Mouse (Mus musculus): Measurements from ENCODE around the gene Amdhd2. TPM values are rescaled to one million over a fixed set of nuclear protein-coding genes. Genes with fewer than 3 reads are reported as not detected.

Gene Amdhd2
- polyA plus RNA-seq, 1 experiment = 109 TPM

DNA sequence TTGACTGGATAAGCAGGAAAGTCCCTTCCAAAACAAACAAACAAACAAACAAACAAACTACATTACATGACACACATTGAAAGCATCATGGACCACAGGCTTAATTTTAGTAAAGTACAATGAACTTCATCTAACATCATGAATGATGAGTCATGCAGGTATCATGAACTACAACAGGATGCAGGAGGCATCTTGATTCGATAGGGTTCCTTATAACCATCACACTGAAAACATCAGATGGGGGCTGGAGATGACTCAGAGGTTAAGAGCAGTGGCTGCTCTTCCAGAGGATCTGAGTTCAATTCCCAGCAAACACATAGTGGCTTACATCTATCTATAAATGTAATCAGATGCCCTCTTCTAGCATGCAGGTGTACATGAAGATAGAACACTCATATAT lies 36.0 kb downstream of the Amdhd2 start:
- no peaks in the 10 kb centered on the region for H3K9me3 ChIP-seq
- peaks cover 13% of the 10 kb centered on the region for H3K36me3 ChIP-seq (replicated peaks; ENCODE audit: low read length)
- TF ChIP-seq FLI1 (IDR thresholded peaks at IDR 0.05; ENCODE audit: low read length) (no peak), GATA1 (IDR thresholded peaks at IDR 0.05; ENCODE audit: borderline replicate concordance, low read length) (no peak)
- H3K4me1 ChIP-seq = peaks cover 60% of the 10 kb centered on the region
- H3K27me3 ChIP-seq (replicated peaks) = no peaks in the 10 kb centered on the region
- H3K4me3 ChIP-seq (replicated peaks) = no peak overlapping the region

DNA sequence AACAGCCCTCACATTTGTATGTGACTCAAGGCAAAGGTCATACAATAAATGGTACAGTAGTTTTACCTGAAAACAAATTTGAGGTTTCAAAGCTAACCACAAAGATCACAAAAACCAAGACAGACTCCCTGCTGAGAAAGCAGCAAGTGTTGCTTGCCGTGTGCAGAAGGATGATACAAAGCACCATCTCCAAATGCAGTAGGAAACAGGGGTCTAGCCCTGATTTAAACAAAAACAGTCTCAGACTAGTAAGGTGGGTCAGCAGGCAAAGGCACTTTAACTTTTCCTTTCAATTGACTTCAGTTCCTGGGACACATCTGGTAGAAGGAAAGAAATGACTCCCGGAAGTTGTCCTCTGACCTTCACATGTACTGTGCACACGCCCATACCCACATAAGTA lies 36.8 kb downstream of the Amdhd2 start:
- H3K36me3 ChIP-seq (replicated peaks; ENCODE audit: low read length) = peaks cover 19% of the 10 kb centered on the region
- H3K4me3 ChIP-seq (replicated peaks) = no peak overlapping the region
- no peak for TF ChIP-seq GATA1 (IDR thresholded peaks at IDR 0.05; ENCODE audit: borderline replicate concordance, low read length)
- no peak for TF ChIP-seq FLI1 (IDR thresholded peaks at IDR 0.05; ENCODE audit: low read length)
- H3K9me3 ChIP-seq = no peaks in the 10 kb centered on the region
- H3K27me3 ChIP-seq (replicated peaks) = no peaks in the 10 kb centered on the region
- peaks cover 58% of the 10 kb centered on the region for H3K4me1 ChIP-seq

DNA sequence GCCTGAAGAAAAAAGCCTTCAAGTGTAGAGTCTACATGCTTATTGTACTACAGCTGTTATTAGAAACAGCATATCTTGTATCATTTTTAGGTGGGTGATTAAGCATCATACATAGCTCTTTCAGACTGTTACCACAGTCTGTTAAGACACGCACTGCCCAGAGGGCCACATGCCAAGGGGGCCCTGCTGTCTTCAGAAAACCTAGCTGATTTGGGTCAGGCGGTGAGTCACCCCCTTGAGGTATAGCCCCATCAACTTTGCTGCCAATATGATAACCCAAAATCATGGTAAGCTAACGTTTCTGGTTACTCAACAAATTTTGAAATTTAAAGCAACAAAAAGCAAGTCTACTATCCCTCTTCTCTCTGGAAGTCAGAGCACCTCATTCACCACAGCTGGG lies 44.1 kb downstream of the Amdhd2 start:
- Histone ChIP-seq H3K9me3 (no peaks in the 10 kb centered on the region), H3K4me3 (replicated peaks) (no peak overlapping the region), H3K27me3 (replicated peaks) (no peaks in the 10 kb centered on the region), H3K36me3 (replicated peaks; ENCODE audit: low read length) (peaks cover 35% of the 10 kb centered on the region), H3K4me1 (peaks cover 60% of the 10 kb centered on the region)
- TF ChIP-seq FLI1 (IDR thresholded peaks at IDR 0.05; ENCODE audit: low read length) (no peak), GATA1 (IDR thresholded peaks at IDR 0.05; ENCODE audit: borderline replicate concordance, low read length) (no peak)

DNA sequence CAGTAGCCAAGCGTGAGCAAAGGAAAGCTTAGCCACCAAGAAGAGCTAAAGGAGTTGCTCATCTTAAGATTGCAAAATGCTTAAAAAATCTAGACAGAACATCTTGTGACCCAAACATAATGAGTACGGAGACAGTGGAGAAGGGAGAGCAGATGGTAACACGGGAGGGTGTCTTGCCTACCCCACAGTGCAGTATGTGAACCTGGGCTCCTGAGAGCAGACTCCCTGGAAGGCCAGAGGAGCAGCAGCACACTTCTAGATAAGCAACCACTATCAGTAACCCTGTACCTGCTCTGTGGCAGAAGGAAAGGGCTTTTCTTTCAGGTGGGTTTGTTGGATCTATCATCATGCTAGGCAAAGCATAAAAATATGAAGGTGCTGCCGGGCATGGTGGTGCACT lies 50.5 kb downstream of the Amdhd2 start:
- peaks cover 48% of the 10 kb centered on the region for H3K36me3 ChIP-seq (replicated peaks; ENCODE audit: low read length)
- H3K9me3 ChIP-seq = no peaks in the 10 kb centered on the region
- no peaks in the 10 kb centered on the region for H3K27me3 ChIP-seq (replicated peaks)
- TF ChIP-seq FLI1 (IDR thresholded peaks at IDR 0.05; ENCODE audit: low read length) = no peak
- no peak for TF ChIP-seq GATA1 (IDR thresholded peaks at IDR 0.05; ENCODE audit: borderline replicate concordance, low read length)
- no peak overlapping the region for H3K4me3 ChIP-seq (replicated peaks)
- peaks cover 30% of the 10 kb centered on the region for H3K4me1 ChIP-seq

DNA sequence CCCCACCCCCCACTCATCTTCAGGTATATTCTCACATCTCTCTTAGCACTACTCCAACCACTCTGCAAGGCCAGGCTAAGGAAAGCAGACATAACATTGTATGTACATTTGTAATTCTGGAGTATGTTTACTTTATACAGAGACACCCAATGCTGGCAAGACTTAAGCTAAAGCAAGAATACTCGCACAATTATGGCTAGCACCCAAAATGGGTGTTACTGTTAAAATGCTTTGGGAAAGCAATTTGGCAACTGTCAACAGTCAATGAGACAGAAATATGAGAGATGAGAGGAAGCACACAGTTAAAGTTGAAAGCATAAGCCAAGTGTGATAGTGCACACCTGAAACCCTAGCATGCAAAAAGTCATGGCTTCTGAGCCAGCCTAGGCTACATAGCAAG lies 52.3 kb downstream of the Amdhd2 start:
- Histone ChIP-seq H3K27me3 (replicated peaks) (no peaks in the 10 kb centered on the region), H3K4me3 (replicated peaks) (no peak overlapping the region), H3K36me3 (replicated peaks; ENCODE audit: low read length) (peaks cover 57% of the 10 kb centered on the region), H3K4me1 (peaks cover 12% of the 10 kb centered on the region), H3K9me3 (no peaks in the 10 kb centered on the region)
- TF ChIP-seq FLI1 (IDR thresholded peaks at IDR 0.05; ENCODE audit: low read length) (no peak), GATA1 (IDR thresholded peaks at IDR 0.05; ENCODE audit: borderline replicate concordance, low read length) (no peak)

DNA sequence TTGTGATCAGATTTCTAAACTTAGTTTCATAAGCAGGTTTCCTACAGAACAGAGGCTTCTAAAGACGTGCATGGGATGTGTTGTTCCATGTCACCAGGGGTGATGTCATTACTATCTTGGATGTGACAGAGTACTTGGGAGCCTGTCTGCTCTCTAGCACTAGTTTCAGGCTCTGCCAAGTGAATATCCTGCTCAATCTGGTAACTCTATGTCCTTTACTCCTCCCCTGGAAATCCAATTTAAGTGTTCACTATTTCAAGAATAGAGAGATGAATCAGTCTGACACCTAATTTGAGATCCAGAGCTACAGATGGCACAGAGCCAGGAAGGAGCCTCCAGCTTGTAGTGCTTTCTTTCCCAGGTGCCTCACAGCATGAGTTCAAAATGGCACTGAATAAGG lies 54.7 kb downstream of the Amdhd2 start:
- Histone ChIP-seq H3K4me3 (replicated peaks) (no peak overlapping the region), H3K4me1 (peaks cover 4% of the 10 kb centered on the region), H3K36me3 (replicated peaks; ENCODE audit: low read length) (peaks cover 76% of the 10 kb centered on the region), H3K9me3 (no peaks in the 10 kb centered on the region), H3K27me3 (replicated peaks) (no peaks in the 10 kb centered on the region)
- TF ChIP-seq FLI1 (IDR thresholded peaks at IDR 0.05; ENCODE audit: low read length) (no peak), GATA1 (IDR thresholded peaks at IDR 0.05; ENCODE audit: borderline replicate concordance, low read length) (no peak)

Other genes with a start within 250 kb of the Amdhd2 start
- gene Dcpp3, start 246.3 kb downstream of the Amdhd2 start, polyA plus RNA-seq (2012; ENCODE audit: insufficient read depth, low replicate concordance) = not detected in 2 replicates
- not detected in 2 replicates for gene Sbp, start 222.1 kb downstream of the Amdhd2 start, polyA plus RNA-seq (2012; ENCODE audit: insufficient read depth, low replicate concordance)
- gene Sbpl, start 208.5 kb downstream of the Amdhd2 start, polyA plus RNA-seq (2012; ENCODE audit: insufficient read depth, low replicate concordance) = not detected in 2 replicates
- 0.09 TPM in 1 of 2 replicates, not detected in the other for gene Prss30, start 183.2 kb downstream of the Amdhd2 start, polyA plus RNA-seq (2012; ENCODE audit: insufficient read depth, low replicate concordance)
- 2.3 and 9.3 TPM in 2 replicates for gene Prss22, start 165.7 kb downstream of the Amdhd2 start, polyA plus RNA-seq (2012; ENCODE audit: insufficient read depth, low replicate concordance)
- not detected in 2 replicates for gene Prss27, start 125.6 kb downstream of the Amdhd2 start, polyA plus RNA-seq (2012; ENCODE audit: insufficient read depth, low replicate concordance)
- gene Kctd5, start 90.3 kb downstream of the Amdhd2 start, polyA plus RNA-seq (2012; ENCODE audit: insufficient read depth, low replicate concordance) = 5.6 and 38.5 TPM in 2 replicates
- 11.7 and 45.6 TPM in 2 replicates for gene Pdpk1, start 12.8 kb downstream of the Amdhd2 start, polyA plus RNA-seq (2012; ENCODE audit: insufficient read depth, low replicate concordance)
- gene Atp6v0c, start 5.9 kb upstream of the Amdhd2 start, polyA plus RNA-seq (2012; ENCODE audit: insufficient read depth, low replicate concordance) = 252 and 695 TPM in 2 replicates
- gene Tbc1d24, start 41.8 kb upstream of the Amdhd2 start, polyA plus RNA-seq (2012; ENCODE audit: insufficient read depth, low replicate concordance) = 1.1 TPM in 1 of 2 replicates, not detected in the other
- gene Ntn3, start 45.8 kb upstream of the Amdhd2 start, polyA plus RNA-seq (2012; ENCODE audit: insufficient read depth, low replicate concordance) = 0.25 TPM in 1 of 2 replicates, not detected in the other
- gene Tedc2, start 57.1 kb upstream of the Amdhd2 start, polyA plus RNA-seq (2012; ENCODE audit: insufficient read depth, low replicate concordance) = 7.4 and 13.2 TPM in 2 replicates
- gene Ccnf, start 87.7 kb upstream of the Amdhd2 start, polyA plus RNA-seq (2012; ENCODE audit: insufficient read depth, low replicate concordance) = 14.9 and 32.9 TPM in 2 replicates
- gene Abca17, start 187.3 kb upstream of the Amdhd2 start, polyA plus RNA-seq (2012; ENCODE audit: insufficient read depth, low replicate concordance) = not detected in 2 replicates
- 1.9 and 7.6 TPM in 2 replicates for gene Abca3, start 188.2 kb upstream of the Amdhd2 start, polyA plus RNA-seq (2012; ENCODE audit: insufficient read depth, low replicate concordance)